10 mouse cellular contexts compared by ENCODE assay signal in genomic region chr2:154557184-154557832, GRCm38 (mm10). TPM values are rescaled to one million over a fixed set of nuclear protein-coding genes. Genes with fewer than 3 reads are reported as not detected.
DNase-seq lines count a peak whose midpoint lies in the region; ATAC-seq and TF ChIP-seq lines count a peak whose summit lies in the region.
"Had no signal": no experiment of that assay in that cellular context is flagged by ENCODE, and none has a peak within 500 bp of the region (broad histone marks: within the 10 kb centered on the region; RNA-seq: fewer than 3 reads in every experiment).

No protein-coding gene starts in this region.

- no peak overlapping the region for H3K4me3 ChIP-seq in MEL (ENCODE audit: control insufficient read depth in 1 of 2, insufficient read depth in 1 of 2, low read depth in 2 of 2, low read length in 2 of 2)
- no peak overlapping the region for H3K4me3 ChIP-seq in embryonic facial prominence, embryonic 14.5 days (ENCODE audit: low read depth, low read length)
- no peak overlapping the region for H3K4me3 ChIP-seq in limb, embryonic 13.5 days
- H3K4me3 ChIP-seq: embryonic facial prominence, embryonic 12.5 days had no signal

- 0 out of 2 replicates have a peak overlapping the region, but pooled peaks have one; percentile 8 for H3K4me2 ChIP-seq in embryonic facial prominence, embryonic 14.5 days (ENCODE audit: low read depth, low read length)
- 0 out of 2 replicates have a peak overlapping the region, but pooled peaks have one; percentile 16 for H3K4me2 ChIP-seq in limb, embryonic 13.5 days (replicated peaks)

- no peak for TF ChIP-seq POLR2A in MEL (IDR thresholded peaks at IDR 0.05; ENCODE audit: control insufficient read depth in 1 of 2, insufficient read depth in 1 of 2, low read depth in 1 of 2, low read length in 2 of 2, poor library complexity in 1 of 2)

- no peaks in the 10 kb centered on the region for H3K27me3 ChIP-seq in MEL (ENCODE audit: control insufficient read depth in 1 of 2, insufficient read depth in 2 of 2, low read length in 2 of 2)
- H3K27me3 ChIP-seq in embryonic facial prominence, embryonic 14.5 days (replicated peaks; ENCODE audit: control insufficient read depth, insufficient read depth, low read length): no peaks in the 10 kb centered on the region
- peaks cover 6% of the 10 kb centered on the region for H3K27me3 ChIP-seq in limb, embryonic 13.5 days

- TF ChIP-seq EP300 in MEL (IDR thresholded peaks at IDR 0.05; ENCODE audit: low read depth in 1 of 2, low read length in 2 of 2): no peak

- H3K79me2 ChIP-seq in MEL (ENCODE audit: control insufficient read depth, insufficient read depth, low read length, poor library complexity): no peaks in the 10 kb centered on the region

- ATAC-seq in embryonic facial prominence, embryonic 14.5 days (ENCODE audit: low read depth): no peak
- no peak for ATAC-seq in limb, embryonic 13.5 days (ENCODE audit: low FRiP score, low read depth)

- H3K9me3 ChIP-seq in MEL (replicated peaks; ENCODE audit: insufficient read depth, low read length): no peaks in the 10 kb centered on the region
- no peaks in the 10 kb centered on the region for H3K9me3 ChIP-seq in embryonic facial prominence, embryonic 14.5 days (ENCODE audit: control insufficient read depth, low read length)
- H3K9me3 ChIP-seq in limb, embryonic 13.5 days: no peaks in the 10 kb centered on the region
- H3K9me3 ChIP-seq: embryonic facial prominence, embryonic 12.5 days had no signal

- H3K9ac ChIP-seq in MEL (ENCODE audit: control insufficient read depth, low read depth, low read length, poor library complexity, severe bottlenecking): no peak overlapping the region; the same call in 1 of the 2 replicates
- no peak overlapping the region for H3K9ac ChIP-seq in embryonic facial prominence, embryonic 14.5 days (ENCODE audit: low read depth, low read length)
- no peak overlapping the region for H3K9ac ChIP-seq in limb, embryonic 13.5 days

- TF ChIP-seq CTCF in MEL (IDR thresholded peaks at IDR 0.05 in 2 of 3, conservative IDR thresholded peaks at IDR 0.05 in 1 of 3; ENCODE audit: control insufficient read depth in 1 of 3, insufficient read depth in 1 of 3, low read depth in 2 of 3, low read length in 3 of 3, poor library complexity in 1 of 3, severe bottlenecking in 1 of 3): no peak

- 48% methylated on average over 5 of the region's 5 CpGs for WGBS in embryonic facial prominence, embryonic 14.5 days
- 42% methylated on average over 5 of the region's 5 CpGs for WGBS in limb, embryonic 13.5 days

- peaks cover 0 to 9% of the 10 kb centered on the region in 2 experiments; a peak in 3 of 4 replicates for H3K36me3 ChIP-seq in MEL (ENCODE audit: control insufficient read depth in 1 of 2, insufficient read depth in 2 of 2, low read length in 2 of 2)
- H3K36me3 ChIP-seq in embryonic facial prominence, embryonic 14.5 days (ENCODE audit: control insufficient read depth, insufficient read depth, low read length): peaks cover 18% of the 10 kb centered on the region
- H3K36me3 ChIP-seq in limb, embryonic 13.5 days: peaks cover 19% of the 10 kb centered on the region

- peak; percentile 72 for DNase-seq in kidney, postnatal 14 days
- DNase-seq in kidney, adult 11 months: no peak
- no peak for DNase-seq in MEL (ENCODE audit: low read depth, low spot score)
- no peak for DNase-seq in embryonic facial prominence, embryonic 14.5 days (ENCODE audit: low spot score)
- no peak for DNase-seq in T-cell, adult 2 months (ENCODE audit: low spot score)
- DNase-seq in embryo, embryonic 9.5 days (ENCODE audit: extremely low spot score): no peak

- no peak for TF ChIP-seq RAD21 in MEL (IDR thresholded peaks at IDR 0.05; ENCODE audit: low read depth, low read length)

- peaks cover 0 to 14% of the 10 kb centered on the region in 2 experiments; a peak in 2 of 4 replicates for H3K4me1 ChIP-seq in MEL (ENCODE audit: control insufficient read depth in 1 of 2, insufficient read depth in 2 of 2, low read length in 2 of 2)
- peaks cover 24% of the 10 kb centered on the region for H3K4me1 ChIP-seq in embryonic facial prominence, embryonic 14.5 days (ENCODE audit: control insufficient read depth, insufficient read depth, low read length)
- peaks cover 36% of the 10 kb centered on the region for H3K4me1 ChIP-seq in limb, embryonic 13.5 days

- no peak overlapping the region for H3K27ac ChIP-seq in MEL (ENCODE audit: control insufficient read depth, low read depth, low read length)
- H3K27ac ChIP-seq in embryonic facial prominence, embryonic 14.5 days (replicated peaks; ENCODE audit: low read depth, low read length): no peak overlapping the region
- no peak overlapping the region for H3K27ac ChIP-seq in limb, embryonic 13.5 days
- H3K27ac ChIP-seq: embryonic facial prominence, embryonic 12.5 days had no signal

TF ChIP-seq in MEL, 35 proteins besides CTCF, POLR2A, EP300 and RAD21:
- TF ChIP-seq GATA1 (IDR thresholded peaks at IDR 0.05; ENCODE audit: low read depth, low read length) (peak; percentile 17; the same call in 1 of the 2 replicates), POLR2AphosphoS2 (IDR thresholded peaks at IDR 0.05; ENCODE audit: low read length) (peak; percentile 49; the same call in 1 of the 2 replicates), JUND (IDR thresholded peaks at IDR 0.05; ENCODE audit: low read depth, low read length) (no peak)
TF ChIP-seq in MEL: peak in this region for 2.

RNA-seq across cellular contexts. Expression of gene Necab3, which starts 1.4 kb away (rescaled TPM):
- 3.8 and 4.0 TPM in 2 replicates for total RNA-seq in MEL (2012; rRNA removed)
- polyA plus RNA-seq in MEL (2012; ENCODE audit: insufficient read depth in 1 of 2, insufficient read length in 2 of 2, low read depth in 1 of 2, low replicate concordance in 2 of 2, missing spikeins in 1 of 2): 10 to 100 TPM in 1 of 2 experiments, not detected in 1; 12.1 TPM
- 2.4 and 3.9 TPM in 2 replicates for polyA plus RNA-seq in embryonic facial prominence, embryonic 14.5 days (2014; fragmentation: Nextera tagmentation; extraction: Ambion mirVana)
- 3.7 and 3.9 TPM in 2 replicates for polyA plus RNA-seq in limb, embryonic 13.5 days (2015; fragmentation: Nextera tagmentation; extraction: Ambion mirVana)

RNA-seq across cellular contexts. Expression of gene Actl10, which starts 5.7 kb away (rescaled TPM):
- 0.13 and 0.35 TPM in 2 replicates for total RNA-seq in MEL (2012; rRNA removed)
- polyA plus RNA-seq in MEL (2012; ENCODE audit: insufficient read depth in 1 of 2, insufficient read length in 2 of 2, low read depth in 1 of 2, low replicate concordance in 2 of 2, missing spikeins in 1 of 2): under 1 TPM in 1 of 2 experiments, not detected in 1; 0.79 TPM
- polyA plus RNA-seq in embryonic facial prominence, embryonic 14.5 days (2014; fragmentation: Nextera tagmentation; extraction: Ambion mirVana): not detected in 2 replicates
- polyA plus RNA-seq in limb, embryonic 13.5 days (2015; fragmentation: Nextera tagmentation; extraction: Ambion mirVana): 0.33 and 0.47 TPM in 2 replicates
- total RNA-seq: left cerebral cortex, postnatal 25 days had no signal
- polyA plus RNA-seq: heart, embryonic 14.5 days had no signal

RNA-seq across cellular contexts. Expression of gene 1700003F12Rik, which starts 10.4 kb away (rescaled TPM):
- 0.26 and 0.42 TPM in 2 replicates for total RNA-seq in MEL (2012; rRNA removed)
- under 1 TPM in 1 of 2 experiments, not detected in 1; 0.72 TPM for polyA plus RNA-seq in MEL (2012; ENCODE audit: insufficient read depth in 1 of 2, insufficient read length in 2 of 2, low read depth in 1 of 2, low replicate concordance in 2 of 2, missing spikeins in 1 of 2)
- polyA plus RNA-seq in embryonic facial prominence, embryonic 14.5 days (2014; fragmentation: Nextera tagmentation; extraction: Ambion mirVana): 0.63 and 0.78 TPM in 2 replicates
- polyA plus RNA-seq in limb, embryonic 13.5 days (2015; fragmentation: Nextera tagmentation; extraction: Ambion mirVana): 0.88 and 1.1 TPM in 2 replicates

RNA-seq across cellular contexts. Expression of gene E2f1, which starts 12.4 kb away (rescaled TPM):
- 14.8 and 17.4 TPM in 2 replicates for total RNA-seq in MEL (2012; rRNA removed)
- 10 to 100 TPM in 1 of 2 experiments, not detected in 1; 41.6 TPM for polyA plus RNA-seq in MEL (2012; ENCODE audit: insufficient read depth in 1 of 2, insufficient read length in 2 of 2, low read depth in 1 of 2, low replicate concordance in 2 of 2, missing spikeins in 1 of 2)
- polyA plus RNA-seq in embryonic facial prominence, embryonic 14.5 days (2014; fragmentation: Nextera tagmentation; extraction: Ambion mirVana): 8.8 and 10.5 TPM in 2 replicates
- 20.1 and 20.8 TPM in 2 replicates for polyA plus RNA-seq in limb, embryonic 13.5 days (2015; fragmentation: Nextera tagmentation; extraction: Ambion mirVana)

RNA-seq across cellular contexts. Expression of gene Pxmp4, which starts 46.2 kb away (rescaled TPM):
- total RNA-seq in MEL (2012; rRNA removed): 5.9 and 6.8 TPM in 2 replicates
- polyA plus RNA-seq in MEL (2012; ENCODE audit: insufficient read depth in 1 of 2, insufficient read length in 2 of 2, low read depth in 1 of 2, low replicate concordance in 2 of 2, missing spikeins in 1 of 2): 10 to 100 TPM in 1 of 2 experiments, not detected in 1; 12.2 TPM
- 24.1 and 26.9 TPM in 2 replicates for polyA plus RNA-seq in embryonic facial prominence, embryonic 14.5 days (2014; fragmentation: Nextera tagmentation; extraction: Ambion mirVana)
- polyA plus RNA-seq in limb, embryonic 13.5 days (2015; fragmentation: Nextera tagmentation; extraction: Ambion mirVana): 18.8 and 21.6 TPM in 2 replicates
